Mouse (Mus musculus) cerebral cortex, adult 2 months (tissue): ENCODE results near the gene Egf.

Source experiments
- WGBS: fragments of 180-500 bp; shearing (Covaris S2); methylation state at CpG from one replicate; pipeline ENCODE4 v1.1.7; 2018; 5-methylcytosine and 5-hydroxymethylcytosine counted together

The Egf gene

DNA sequence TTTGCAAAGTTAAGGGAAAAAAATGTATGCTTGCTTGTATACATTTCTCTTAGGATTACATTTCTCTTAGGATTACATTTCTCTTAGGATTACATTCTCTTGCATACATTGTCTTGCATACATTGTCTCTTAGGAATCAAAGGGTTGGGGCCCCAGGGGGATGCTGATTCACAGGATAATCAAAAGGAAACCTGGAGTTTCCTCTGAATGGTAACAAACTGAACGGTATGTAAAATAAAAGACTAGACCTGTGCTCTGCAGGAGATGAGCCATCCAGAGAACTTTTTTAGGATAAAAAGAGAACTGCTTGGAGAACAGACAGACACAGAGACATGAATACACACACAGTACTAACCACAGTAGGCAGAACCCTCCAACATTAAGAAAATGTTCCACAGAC, 104.2 kb downstream of the Egf start:
- WGBS: 80% methylated on average over 1 of the region's 1 CpGs

GRCm38 (mm10) chr3:129649586-129650292, 105.4 kb downstream of the Egf start:
- 75% methylated on average over 8 of the region's 8 CpGs for WGBS

DNA sequence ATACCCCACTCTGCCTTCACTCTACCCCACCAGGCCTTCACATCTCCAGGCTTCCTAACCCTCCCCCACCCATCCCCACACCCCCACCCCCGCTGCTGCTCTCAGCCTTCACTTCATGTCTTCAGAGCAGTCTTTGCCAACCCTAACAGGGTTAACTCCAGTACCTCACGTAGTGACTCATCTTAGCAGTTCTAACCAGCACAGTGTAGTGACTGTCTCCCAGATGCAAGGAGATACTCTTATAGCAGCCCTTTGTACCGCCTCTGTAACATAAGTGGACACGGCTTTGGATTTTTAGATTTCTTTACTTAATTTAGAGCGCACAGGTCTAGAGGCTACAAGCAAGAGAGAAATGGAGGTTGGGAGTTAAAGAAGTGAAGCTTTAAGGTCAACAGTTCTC, 106.5 kb downstream of the Egf start:
- 75% methylated on average over 5 of the region's 5 CpGs for WGBS

DNA sequence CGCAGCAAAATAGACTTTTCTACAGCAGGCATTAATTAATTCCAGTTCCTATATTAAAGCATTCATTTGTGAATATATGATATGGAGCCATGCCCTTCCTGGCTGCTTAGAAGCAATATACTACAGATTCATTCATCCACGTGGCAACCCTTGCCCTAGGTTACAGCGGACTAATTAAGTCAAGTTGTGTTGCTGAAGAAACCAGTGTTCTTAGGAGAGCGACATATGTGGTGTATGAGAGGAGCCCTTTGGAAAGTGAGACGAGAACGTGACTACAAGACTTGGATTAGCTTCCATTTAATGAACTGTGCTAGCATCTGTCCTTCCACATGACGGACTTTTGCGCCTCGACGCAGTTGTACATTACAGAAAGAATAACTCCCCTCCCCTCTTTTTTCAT, 107.8 kb downstream of the Egf start:
- 83% methylated on average over 10 of the region's 10 CpGs for WGBS

- 79% methylated on average over 5 of the region's 5 CpGs for WGBS
Observed at GRCm38 (mm10) chr3:129646781-129647180, 108.3 kb downstream of the Egf start.

DNA sequence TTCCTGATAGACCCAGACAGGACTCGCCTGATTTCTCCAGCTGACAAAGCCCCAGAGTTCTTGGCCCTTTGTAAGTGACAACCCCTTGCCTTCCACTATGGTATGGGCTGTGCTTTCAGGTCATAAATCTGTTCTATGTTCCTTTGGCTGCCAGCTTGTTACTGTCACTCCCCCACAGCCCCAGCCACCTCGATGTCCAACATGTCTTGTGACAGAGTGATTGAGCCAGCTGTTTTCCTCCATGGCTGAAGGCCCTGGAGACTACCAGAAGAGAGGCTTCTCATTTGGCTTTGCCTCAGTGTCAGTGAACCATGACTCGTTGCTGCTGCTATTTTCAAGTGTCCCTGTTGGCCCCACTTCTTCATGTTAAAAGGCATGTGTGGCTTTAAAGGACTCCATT, 109.7 kb downstream of the Egf start:
- WGBS: 76% methylated on average over 3 of the region's 3 CpGs

DNA sequence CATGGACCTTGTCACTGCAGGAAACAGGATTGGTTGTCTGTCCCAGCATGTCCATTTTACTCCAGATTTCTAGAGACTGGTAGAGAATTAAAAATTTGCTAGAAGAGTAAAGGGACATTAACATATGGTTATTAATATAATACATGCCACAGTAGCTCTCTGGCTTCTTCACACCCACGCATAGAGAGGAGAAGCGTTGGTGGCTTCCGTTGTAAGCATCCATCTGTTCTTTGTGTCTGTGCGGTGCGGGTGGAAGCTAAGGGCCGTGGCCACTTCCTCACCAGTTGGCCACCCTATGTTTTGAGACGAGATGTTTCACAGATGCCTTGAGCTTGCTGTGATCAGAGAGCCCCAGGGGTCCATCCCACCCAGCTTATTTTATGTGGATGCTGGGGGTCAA, 113.5 kb downstream of the Egf start:
- WGBS: 46% methylated on average over 7 of the region's 7 CpGs

DNA sequence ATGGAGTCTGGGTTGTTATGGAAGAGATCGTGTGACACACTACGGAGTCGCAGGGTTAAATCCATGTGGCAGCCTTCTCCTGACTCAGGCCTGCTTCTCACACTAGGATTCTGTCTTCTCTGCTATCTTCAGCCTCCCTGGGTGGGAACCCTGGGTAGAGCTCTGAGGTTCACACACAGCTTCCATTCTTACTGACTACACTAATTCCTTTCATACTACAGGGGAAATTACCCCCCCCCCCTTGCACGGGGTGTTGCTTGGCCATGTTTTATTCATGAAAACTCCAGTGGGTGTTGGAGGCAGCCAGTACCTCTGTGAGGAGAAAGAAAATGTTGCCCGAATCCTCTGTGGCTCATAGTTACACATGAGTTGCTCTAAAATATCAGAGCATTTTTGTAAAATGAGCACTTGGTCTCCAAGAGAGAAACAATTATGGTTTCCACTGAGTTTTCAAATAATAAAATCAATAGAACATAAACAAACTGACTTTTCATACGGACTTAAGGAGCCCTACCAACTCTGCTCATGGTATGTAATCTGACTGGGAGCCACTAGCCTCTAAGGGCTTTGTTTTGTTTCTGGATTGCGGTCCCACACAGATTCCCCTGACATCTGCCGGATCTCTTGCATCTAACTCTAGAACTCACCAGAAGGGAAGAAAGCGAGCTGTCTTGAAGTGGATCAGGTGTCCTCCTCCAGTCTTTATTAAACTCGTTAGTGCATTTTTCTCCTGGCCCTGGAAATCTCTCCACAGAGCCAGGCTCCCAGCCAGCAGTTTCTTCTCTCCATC, 114.7 kb downstream of the Egf start:
- 30% methylated on average over 10 of the region's 10 CpGs for WGBS

- WGBS: 44% methylated on average over 5 of the region's 5 CpGs
Observed at GRCm38 (mm10) chr3:129639701-129640100, 115.4 kb downstream of the Egf start.

DNA sequence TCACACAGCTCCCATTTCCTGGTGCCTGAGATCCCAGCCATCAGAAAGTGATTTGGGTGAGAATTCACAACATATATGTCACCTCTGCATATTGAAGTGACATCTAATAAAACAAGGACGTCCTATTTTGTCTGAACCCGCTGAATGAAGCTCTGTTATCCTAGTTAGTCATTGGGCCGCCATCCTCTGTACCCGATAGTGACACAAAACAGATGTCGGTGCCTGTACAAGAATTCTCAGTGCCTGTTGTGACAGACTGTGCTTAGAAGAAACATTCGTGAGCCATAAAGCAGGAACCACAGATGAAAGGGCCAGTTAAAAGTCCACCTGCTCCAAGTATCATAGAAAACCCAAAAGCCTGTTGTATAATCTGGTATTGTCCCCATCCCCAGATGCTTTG, 117.7 kb downstream of the Egf start:
- WGBS: 83% methylated on average over 6 of the region's 6 CpGs

- WGBS: 57% methylated on average over 11 of the region's 11 CpGs
Observed at GRCm38 (mm10) chr3:129634260-129634901, 120.7 kb downstream of the Egf start.

DNA sequence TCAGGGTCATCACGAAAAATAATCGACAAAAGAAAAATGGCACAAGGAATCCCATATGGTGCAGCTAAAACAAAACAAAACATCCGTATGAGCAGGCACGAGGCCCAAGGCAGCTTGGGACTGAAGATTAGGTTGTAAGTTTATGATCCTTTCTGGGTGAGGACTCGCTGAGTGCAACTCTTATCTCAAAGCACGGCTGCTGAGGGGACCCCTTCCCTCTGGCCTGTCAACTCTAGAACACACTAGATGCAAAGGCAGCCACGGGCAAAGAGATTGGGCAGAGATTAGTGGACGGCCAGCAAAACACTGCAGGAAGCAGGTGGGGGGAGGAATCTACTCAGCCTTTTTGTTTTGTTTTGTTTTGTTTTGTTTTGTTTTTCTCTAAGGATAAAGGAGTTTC, 121.6 kb downstream of the Egf start:
- 71% methylated on average over 8 of the region's 8 CpGs for WGBS

DNA sequence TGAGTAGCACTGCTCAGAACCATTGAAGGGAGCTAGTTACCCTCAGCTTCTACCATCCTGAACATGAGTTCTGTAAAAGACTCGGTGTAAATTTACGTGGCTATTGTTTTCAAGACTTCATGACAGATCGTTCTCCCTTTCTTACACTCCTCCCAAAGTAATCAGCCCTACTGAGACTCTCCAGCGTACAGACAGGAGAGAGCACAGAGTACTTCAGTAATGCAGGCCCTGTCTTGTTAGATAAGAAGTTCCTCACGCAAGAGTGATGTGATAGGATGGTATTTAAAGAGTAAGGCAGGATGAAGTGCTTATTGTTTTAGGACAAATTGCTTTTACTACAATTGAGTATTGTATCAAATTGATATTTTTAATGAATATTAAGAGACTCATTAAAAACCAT, 123.3 kb downstream of the Egf start:
- WGBS: 94% methylated on average over 5 of the region's 5 CpGs

DNA sequence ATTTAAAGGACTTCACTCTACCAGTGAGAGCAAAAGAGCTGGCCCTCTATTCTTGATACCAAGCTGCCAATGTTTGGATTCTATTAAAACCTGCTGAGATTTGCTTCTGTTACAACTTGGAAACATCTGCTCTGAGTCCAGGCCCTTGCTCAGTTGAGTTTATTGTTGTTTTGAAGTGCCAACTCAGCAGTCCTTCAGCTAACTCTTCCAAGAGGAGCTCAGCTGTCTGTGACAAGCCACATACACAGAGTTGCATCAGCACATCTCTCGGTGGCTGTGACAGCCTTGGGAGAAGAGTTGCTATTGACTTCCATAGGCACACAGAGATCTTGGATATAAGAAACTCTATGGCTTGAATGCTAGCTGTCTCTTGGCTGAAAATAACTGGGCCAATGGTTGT, 124.1 kb downstream of the Egf start:
- WGBS: 71% methylated on average over 1 of the region's 1 CpGs
